Mouse (Mus musculus): ENCODE data around the gene Zfp39. TPM values are rescaled to one million over a fixed set of nuclear protein-coding genes. Genes with fewer than 3 reads are reported as not detected.

The Zfp39 gene
- polyA plus RNA-seq, 1 experiment from 2014 or later = 5.2 TPM

Other genes starting within 250 kb of the Zfp39 start
- gene Olfr322, start 245.4 kb downstream of the Zfp39 start, polyA plus RNA-seq (2014; fragmentation: Nextera tagmentation; extraction: Ambion mirVana) = not detected in 2 replicates
- not detected in 2 replicates for gene Olfr320, start 223.1 kb downstream of the Zfp39 start, polyA plus RNA-seq (2014; fragmentation: Nextera tagmentation; extraction: Ambion mirVana)
- gene Olfr319, start 205.1 kb downstream of the Zfp39 start, polyA plus RNA-seq (2014; fragmentation: Nextera tagmentation; extraction: Ambion mirVana) = 0.33 TPM in 1 of 2 replicates, not detected in the other
- gene Olfr318, start 180.2 kb downstream of the Zfp39 start, polyA plus RNA-seq (2014; fragmentation: Nextera tagmentation; extraction: Ambion mirVana) = not detected in 2 replicates
- not detected in 2 replicates for gene Olfr317, start 165.0 kb downstream of the Zfp39 start, polyA plus RNA-seq (2014; fragmentation: Nextera tagmentation; extraction: Ambion mirVana)
- gene Olfr316, start 151.5 kb downstream of the Zfp39 start, polyA plus RNA-seq (2014; fragmentation: Nextera tagmentation; extraction: Ambion mirVana) = not detected in 2 replicates
- 0.13 TPM in 1 of 2 replicates, not detected in the other for gene Olfr315, start 131.0 kb downstream of the Zfp39 start, polyA plus RNA-seq (2014; fragmentation: Nextera tagmentation; extraction: Ambion mirVana)
- gene Olfr314, start 121.3 kb downstream of the Zfp39 start, polyA plus RNA-seq (2014; fragmentation: Nextera tagmentation; extraction: Ambion mirVana) = not detected in 2 replicates
- 1.7 and 5.7 TPM in 2 replicates for gene Fam183b, start 102.3 kb downstream of the Zfp39 start, polyA plus RNA-seq (2014; fragmentation: Nextera tagmentation; extraction: Ambion mirVana)
- 0.07 TPM in 1 of 2 replicates, not detected in the other for gene Olfr313, start 89.2 kb downstream of the Zfp39 start, polyA plus RNA-seq (2014; fragmentation: Nextera tagmentation; extraction: Ambion mirVana)
- not detected in 2 replicates for gene Olfr312, start 75.0 kb downstream of the Zfp39 start, polyA plus RNA-seq (2014; fragmentation: Nextera tagmentation; extraction: Ambion mirVana)
- 0.08 TPM in 1 of 2 replicates, not detected in the other for gene Olfr311, start 65.0 kb downstream of the Zfp39 start, polyA plus RNA-seq (2014; fragmentation: Nextera tagmentation; extraction: Ambion mirVana)
- gene Gm12258, start 57.1 kb downstream of the Zfp39 start, polyA plus RNA-seq (2014; fragmentation: Nextera tagmentation; extraction: Ambion mirVana) = 8.3 and 10.2 TPM in 2 replicates
- 6.4 and 6.7 TPM in 2 replicates for gene 2810021J22Rik, start 37.0 kb downstream of the Zfp39 start, polyA plus RNA-seq (2014; fragmentation: Nextera tagmentation; extraction: Ambion mirVana)
- gene Btnl10, start 13.7 kb upstream of the Zfp39 start, polyA plus RNA-seq (2014; fragmentation: Nextera tagmentation; extraction: Ambion mirVana) = 0.07 TPM in 1 of 2 replicates, not detected in the other
- gene Rnf187, start 34.7 kb upstream of the Zfp39 start, polyA plus RNA-seq (2014; fragmentation: Nextera tagmentation; extraction: Ambion mirVana) = 256 and 271 TPM in 2 replicates
- gene Hist3h2ba, start 44.7 kb upstream of the Zfp39 start, polyA plus RNA-seq (2014; fragmentation: Nextera tagmentation; extraction: Ambion mirVana) = 14.9 and 20.8 TPM in 2 replicates
- gene Hist3h2a, start 50.5 kb upstream of the Zfp39 start, polyA plus RNA-seq (2014; fragmentation: Nextera tagmentation; extraction: Ambion mirVana) = 27.6 and 29.7 TPM in 2 replicates
- 0.41 and 0.51 TPM in 2 replicates for gene Trim17, start 50.5 kb upstream of the Zfp39 start, polyA plus RNA-seq (2014; fragmentation: Nextera tagmentation; extraction: Ambion mirVana)
- gene Trim11, start 73.9 kb upstream of the Zfp39 start, polyA plus RNA-seq (2014; fragmentation: Nextera tagmentation; extraction: Ambion mirVana) = 19.2 and 23.0 TPM in 2 replicates
- 7.9 and 9.2 TPM in 2 replicates for gene Obscn, start 232.2 kb upstream of the Zfp39 start, polyA plus RNA-seq (2014; fragmentation: Nextera tagmentation; extraction: Ambion mirVana)

Data from embryonic facial prominence, embryonic 14.5 days (tissue).